Mouse (Mus musculus): Measurements from ENCODE around the gene Mpg. TPM values are rescaled to one million over a fixed set of nuclear protein-coding genes. Genes with fewer than 3 reads are reported as not detected.
"Not testable (repeated sequence)": the region's sequence is repeated elsewhere in the genome, so short reads cannot be mapped to it uniquely, and the experiment has no call there.

Gene Mpg
- total RNA-seq, 2 experiments from 2014 or later: 38.5 to 40.6 TPM

GRCm38 (mm10) chr11:32200992-32201391, 25.3 kb upstream of the Mpg start:
- not testable (repeated sequence) for DNase-seq (ENCODE audit: low spot score in 2 of 2)

- no peak for DNase-seq (ENCODE audit: low spot score in 2 of 2)
Observed at GRCm38 (mm10) chr11:32201922-32202685, 24.2 kb upstream of the Mpg start.

- peak; percentile 73 to 95 for DNase-seq (ENCODE audit: low spot score in 2 of 2)
Observed at GRCm38 (mm10) chr11:32205058-32205873, 21.0 kb upstream of the Mpg start, which contains the start of gene Snrnp25. Gene Snrnp25 (plus strand): TSS chr11:32205415.

- no peak for DNase-seq (ENCODE audit: low spot score in 2 of 2)
Observed at GRCm38 (mm10) chr11:32210623-32211022, 15.7 kb upstream of the Mpg start.

GRCm38 (mm10) chr11:32215372-32216162, 10.7 kb upstream of the Mpg start:
- no peak for DNase-seq (ENCODE audit: low spot score in 2 of 2)

- peak in 1 of 2 experiments; percentile 51 for DNase-seq (ENCODE audit: low spot score in 2 of 2)
Observed at GRCm38 (mm10) chr11:32216851-32217250, 9.5 kb upstream of the Mpg start.

- no peak for DNase-seq (ENCODE audit: low spot score in 2 of 2)
Observed at GRCm38 (mm10) chr11:32218501-32219050, 7.7 kb upstream of the Mpg start.

- no peak for DNase-seq (ENCODE audit: low spot score in 2 of 2)
Observed at GRCm38 (mm10) chr11:32219287-32219686, 7.0 kb upstream of the Mpg start.

- no peak for DNase-seq (ENCODE audit: low spot score in 2 of 2)
Observed at GRCm38 (mm10) chr11:32220607-32221224, 5.6 kb upstream of the Mpg start.

GRCm38 (mm10) chr11:32221225-32221950, 4.9 kb upstream of the Mpg start:
- DNase-seq (ENCODE audit: low spot score in 2 of 2): peak in 1 of 2 experiments; percentile 41

- peak in 1 of 2 experiments; percentile 34 for DNase-seq (ENCODE audit: low spot score in 2 of 2)
Observed at GRCm38 (mm10) chr11:32221951-32222409, 4.3 kb upstream of the Mpg start, which contains the start of gene Rhbdf1. Gene Rhbdf1 (minus strand): TSS chr11:32222300.

GRCm38 (mm10) chr11:32222570-32223194, 3.6 kb upstream of the Mpg start:
- no peak for DNase-seq (ENCODE audit: low spot score in 2 of 2)

- DNase-seq (ENCODE audit: low spot score in 2 of 2): no peak
Observed at GRCm38 (mm10) chr11:32223297-32223967, 2.9 kb upstream of the Mpg start.

GRCm38 (mm10) chr11:32224468-32225139, 1.7 kb upstream of the Mpg start:
- DNase-seq (ENCODE audit: low spot score in 2 of 2): peak in 1 of 2 experiments; percentile 60

- DNase-seq (ENCODE audit: low spot score in 2 of 2): no peak
Observed at GRCm38 (mm10) chr11:32225222-32226104, 842 bp upstream of the Mpg start.

GRCm38 (mm10) chr11:32227041-32227440, 736 bp downstream of the Mpg start:
- DNase-seq (ENCODE audit: low spot score in 2 of 2): no peak

- DNase-seq (ENCODE audit: low spot score in 2 of 2): no peak
Observed at GRCm38 (mm10) chr11:32227555-32227954, 1.2 kb downstream of the Mpg start.
